Mouse (Mus musculus): ENCODE measurements at regions not wholly inside any gene's neighbourhood (a gene's known extent, or its start where the extent isn't known, plus 50 kb on each side); places are given as distances from the start of the nearest gene placed in this dataset.

- no peak for DNase-seq
These were observed 51.7 kb upstream of the Shb start for GRCm38 (mm10) chr4:45583966-45584365.

DNA sequence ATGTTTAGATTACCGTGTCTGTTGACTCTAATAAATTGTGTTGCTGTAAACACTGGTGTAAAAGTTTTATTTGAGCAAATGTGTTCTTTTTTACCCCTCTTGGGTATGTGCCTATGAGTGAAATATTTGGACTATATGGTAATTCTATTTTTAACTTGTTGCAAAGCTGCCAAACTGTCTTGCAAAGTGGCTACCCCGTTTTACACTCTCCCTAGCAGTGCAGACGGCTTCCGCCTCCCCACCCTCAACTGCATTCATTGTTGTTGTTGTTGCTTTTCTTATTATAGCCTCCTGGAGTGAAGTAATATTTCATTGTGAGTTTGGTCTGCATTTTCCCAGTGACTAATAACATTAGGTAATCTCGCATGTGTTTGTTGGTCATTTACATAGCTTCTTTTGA is 50.2 kb upstream of the Shb start:
- no peak for DNase-seq
